Mouse (Mus musculus) ovary, adult 10 weeks (tissue): ENCODE data around the gene Trappc10. TPM values are rescaled to one million over a fixed set of nuclear protein-coding genes. Genes with fewer than 3 reads are reported as not detected.

Experiments
- polyA plus RNA-seq: library from polyadenylated mRNA; stranded (reverse); fragments of 350-450 nt; fragmentation: Illumina TruSeq; extraction: RNeasy Lipid Tissue Mini Kit (QIAGEN cat#74804); gene quantifications from one replicate; pipeline ENCODE4 v1.2.3, GENCODE M21; 2014

Trappc10 gene
- 10.7 TPM for polyA plus RNA-seq

GRCm38 (mm10) chr10:78244438-78245224 lies at the start of gene Trappc10:
TSS of gene Trappc10 (minus strand) at chr10:78244641.

GRCm38 (mm10) chr10:78184531-78185380 lies 59.7 kb downstream of the Trappc10 start, which contains the start of gene Pwp2:
TSS of gene Pwp2 (minus strand) at chr10:78185149.

GRCm38 (mm10) chr10:78169281-78170042 lies 75.0 kb downstream of the Trappc10 start, which contains the start of gene D10Jhu81e:
TSS of gene D10Jhu81e (minus strand) at chr10:78169782.

Other genes starting within 250 kb of the Trappc10 start
- gene Pfkl, start 234.6 kb downstream of the Trappc10 start, polyA plus RNA-seq = 1.7 TPM
- gene Dnmt3l, start 202.7 kb downstream of the Trappc10 start, polyA plus RNA-seq = 0.91 TPM
- gene Aire, start 201.0 kb downstream of the Trappc10 start, polyA plus RNA-seq = not detected
- 14.3 TPM for gene Icosl, start 175.3 kb downstream of the Trappc10 start, polyA plus RNA-seq
- gene D10Jhu81e, start 74.9 kb downstream of the Trappc10 start, polyA plus RNA-seq = 21.2 TPM
- 6.0 TPM for gene Pwp2, start 59.5 kb downstream of the Trappc10 start, polyA plus RNA-seq
- gene Agpat3, start 107.8 kb upstream of the Trappc10 start, polyA plus RNA-seq = 30.7 TPM
- 35.8 TPM for gene Rrp1, start 168.4 kb upstream of the Trappc10 start, polyA plus RNA-seq
- 50.0 TPM for gene Cstb, start 181.0 kb upstream of the Trappc10 start, polyA plus RNA-seq
- 12.0 TPM for gene Pdxk, start 220.3 kb upstream of the Trappc10 start, polyA plus RNA-seq